Mouse (Mus musculus) cortical plate, adult 2 months (tissue): ENCODE data around the gene Bscl2.

ENCODE experiments used
- CTCF ChIP-seq: fragments of 200-500 bp; IDR thresholded peaks from 2 replicates; pipeline ENCODE4 v1.5.1; 2011; ENCODE audit warnings: mild to moderate bottlenecking, control low read depth, low read length; ENCODE audit not compliant: insufficient read depth; ENCODE audit errors: extremely low read depth
- POLR2A ChIP-seq: fragments of 200-500 bp; IDR thresholded peaks from 2 replicates; pipeline ENCODE4 v1.6.1; 2011; ENCODE audit warnings: mild to moderate bottlenecking, low read length, control low read depth; ENCODE audit not compliant: insufficient read depth; ENCODE audit errors: extremely low read depth

DNA sequence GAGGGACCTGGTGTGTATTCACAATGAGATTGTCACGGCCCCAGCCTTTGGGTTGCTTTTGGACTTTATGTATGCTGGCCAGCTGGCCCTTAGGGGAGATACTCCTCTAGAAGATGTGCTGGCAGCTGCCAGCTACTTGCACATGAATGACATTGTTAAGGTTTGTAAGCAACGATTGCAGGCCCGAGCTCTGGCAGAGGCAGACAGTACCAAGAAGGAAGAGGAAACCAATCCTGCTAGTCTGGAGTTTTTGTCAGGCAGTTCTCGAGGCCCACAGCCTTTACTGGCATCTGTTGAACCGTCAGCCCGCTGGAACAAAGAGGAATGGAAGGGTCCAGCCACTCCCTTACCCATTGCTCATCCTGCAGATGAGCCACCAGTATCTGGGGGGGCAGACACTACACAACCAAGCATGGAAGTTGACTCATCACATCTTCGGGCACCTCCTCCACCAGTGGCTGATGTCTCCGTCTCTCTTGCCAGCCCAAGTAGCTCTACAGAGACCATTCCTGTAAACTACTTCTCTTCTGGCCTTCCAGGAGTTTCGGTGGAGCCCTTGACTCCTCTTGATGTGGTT lies 34.0 kb upstream of the Bscl2 start:
- TF ChIP-seq CTCF (no peak), POLR2A (no peak)
